Mouse (Mus musculus) ES-Bruce4 (cell line): ENCODE results near the gene Prl2b1.

Source experiments
- CTCF ChIP-seq: IDR thresholded peaks from one replicate; pipeline ENCODE4 v1.8.1; 2011; ENCODE audit warnings: low read depth, low read length
- POLR2A ChIP-seq: IDR thresholded peaks from one replicate; pipeline ENCODE4 v1.8.1; 2011; ENCODE audit warnings: low read length; ENCODE audit not compliant: insufficient read depth

DNA sequence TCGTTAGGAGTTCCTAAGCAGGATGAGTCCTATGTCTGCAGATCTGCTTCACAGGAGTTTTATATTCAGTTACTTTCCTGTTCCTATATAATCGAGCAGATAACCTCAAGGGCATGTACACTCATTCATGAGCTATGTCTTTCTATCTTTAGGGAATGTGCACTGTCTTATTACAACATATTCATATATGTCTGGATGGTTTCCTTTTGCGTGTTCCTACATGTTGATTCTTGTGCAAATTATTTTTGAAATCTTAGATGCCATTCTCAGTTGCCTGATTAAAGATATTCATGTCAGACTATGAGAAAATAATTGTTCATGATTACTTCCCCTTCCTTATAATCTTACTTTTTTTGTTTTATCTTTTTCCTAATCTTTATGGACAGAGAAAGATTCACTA, 47.9 kb upstream of the Prl2b1 start, which contains the start of gene Prl8a6:
- TF ChIP-seq CTCF (no peak), POLR2A (no peak)
